Mouse (Mus musculus): ENCODE results near the gene Sdf2.

The Sdf2 gene

DNA sequence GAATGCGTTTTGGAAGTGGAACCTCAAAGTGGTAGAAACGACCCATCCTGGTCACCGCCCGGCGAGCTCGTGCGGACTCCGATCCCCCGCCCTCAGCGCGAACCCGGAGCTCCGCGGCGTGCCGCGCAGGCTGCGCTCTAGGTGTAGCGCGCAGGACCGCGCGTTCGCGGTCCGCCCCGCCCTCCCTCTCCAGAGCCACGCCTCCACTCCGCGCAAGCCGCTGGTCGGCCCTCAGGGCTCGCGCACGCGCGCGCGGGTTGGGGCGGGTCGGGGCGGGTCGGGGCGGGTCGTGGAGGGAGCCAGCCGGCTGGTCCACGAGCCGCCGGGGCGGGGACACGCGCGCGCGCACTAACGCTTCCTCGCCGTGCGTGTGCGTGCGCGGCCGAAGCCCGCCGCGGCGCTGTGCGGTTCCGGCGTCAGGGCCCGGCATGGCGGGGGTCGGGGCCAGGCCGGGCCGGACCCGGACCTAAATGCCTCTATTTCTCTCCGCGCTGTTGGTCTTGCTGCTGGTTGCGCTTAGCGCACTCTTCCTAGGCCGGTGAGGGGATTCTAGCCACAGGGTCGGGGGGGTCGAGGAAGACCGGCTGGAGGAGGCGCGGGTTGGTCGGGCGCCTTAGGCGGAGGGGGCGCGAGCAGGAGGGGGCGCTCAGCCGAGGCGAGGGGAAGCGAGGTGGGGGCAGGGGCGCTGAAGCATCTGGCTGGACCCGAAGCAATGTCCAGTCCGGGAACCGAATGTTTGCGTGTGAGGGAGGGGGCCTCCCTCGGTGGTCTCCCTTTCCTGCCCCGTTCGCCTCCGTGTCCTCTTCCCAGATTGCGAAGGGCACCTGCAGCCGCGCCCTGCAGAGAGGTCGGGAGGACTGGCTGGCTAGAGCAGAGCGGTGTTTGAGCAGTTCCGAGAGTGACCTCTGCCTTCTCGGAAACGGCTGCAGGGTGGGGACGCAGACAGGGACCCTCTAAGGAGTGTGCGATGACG is 16.1 kb downstream of the Sdf2 start, which contains the start of gene 2610507B11Rik:
Gene 2610507B11Rik (plus strand): TSS at position 373 of the 973 bp plus-strand sequence.
- DNase-seq (ENCODE audit: low read depth, low spot score) = peak; percentile 98

DNA sequence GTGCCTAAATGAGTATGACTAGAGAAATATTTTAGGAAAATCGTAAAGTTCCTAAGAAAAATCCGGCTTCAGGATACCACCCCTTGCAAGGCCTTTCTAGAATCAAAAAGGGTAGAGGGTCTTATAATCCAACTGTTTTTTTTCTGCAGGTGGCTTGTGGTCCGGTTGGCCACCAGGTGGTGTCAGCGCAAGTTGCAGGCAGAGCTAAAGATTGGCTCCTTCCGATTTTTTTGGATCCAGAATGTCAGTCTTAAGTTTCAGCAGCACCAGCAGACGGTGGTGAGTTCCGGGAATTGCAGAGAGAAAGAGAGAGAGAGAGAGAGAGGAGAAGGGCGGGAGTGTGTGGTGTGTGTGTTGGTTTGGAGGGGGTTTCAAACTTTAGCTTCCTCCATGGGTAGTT is 17.0 kb downstream of the Sdf2 start:
- DNase-seq (ENCODE audit: low read depth, low spot score) = peak; percentile 70

DNA sequence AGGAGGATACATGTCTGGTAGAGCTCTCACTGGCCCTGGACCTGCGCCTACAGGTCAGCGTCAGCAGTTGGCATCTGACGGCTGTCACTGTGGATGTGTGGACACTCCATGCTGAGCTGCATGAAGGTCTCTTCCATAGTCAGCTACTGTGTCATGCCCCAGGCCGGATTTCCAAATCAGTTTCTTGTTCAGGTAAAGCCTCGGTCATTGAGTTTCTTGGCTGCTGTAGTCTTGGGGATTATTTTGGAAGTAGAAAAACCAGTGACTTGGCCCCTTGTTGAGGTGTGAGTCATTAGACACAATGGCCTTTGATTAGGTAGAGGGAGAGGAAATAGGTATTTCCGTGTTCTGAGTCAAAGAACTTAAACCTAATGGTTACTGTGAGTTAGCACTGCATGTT is 20.0 kb downstream of the Sdf2 start:
- DNase-seq (ENCODE audit: low read depth, low spot score) = no peak

DNA sequence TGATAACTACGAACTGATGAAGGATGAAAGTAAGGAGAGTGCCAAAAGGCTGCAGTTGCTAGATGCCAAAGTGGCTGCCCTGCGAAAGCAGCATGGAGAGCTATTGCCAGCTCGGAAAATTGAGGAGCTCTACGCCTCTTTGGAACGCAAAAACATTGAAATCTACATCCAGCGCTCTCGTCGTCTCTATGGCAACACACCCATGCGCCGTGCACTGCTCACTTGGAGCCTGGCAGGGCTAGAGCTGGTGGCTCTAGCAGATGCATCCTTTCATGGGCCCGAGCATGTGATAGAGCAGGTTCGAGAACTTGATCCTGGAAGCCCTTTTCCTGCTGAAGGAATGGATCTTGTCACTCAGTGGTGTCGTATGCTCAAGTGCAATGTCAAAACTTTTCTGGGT is 26.4 kb downstream of the Sdf2 start:
- DNase-seq (ENCODE audit: low read depth, low spot score) = no peak

DNA sequence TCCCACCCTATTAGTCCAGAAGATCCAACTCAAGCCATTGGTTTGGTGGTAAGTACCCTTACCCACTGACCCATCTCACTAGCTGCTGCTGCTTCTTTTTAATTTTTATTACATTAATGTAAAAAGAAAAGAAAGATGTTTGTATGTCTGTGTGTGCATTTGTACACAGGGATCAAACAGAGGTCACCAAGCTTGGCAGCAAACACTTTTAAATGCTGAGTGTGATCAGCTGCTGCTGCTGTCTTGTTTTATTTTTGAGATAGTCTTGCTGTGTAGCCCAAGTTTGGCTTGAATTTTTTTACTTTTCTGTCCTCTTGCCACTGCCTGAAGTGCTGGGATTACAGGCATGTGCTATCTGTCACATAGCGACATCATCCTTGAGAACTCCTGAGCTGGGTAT is 30.1 kb downstream of the Sdf2 start:
- no peak for DNase-seq (ENCODE audit: low read depth, low spot score)

DNA sequence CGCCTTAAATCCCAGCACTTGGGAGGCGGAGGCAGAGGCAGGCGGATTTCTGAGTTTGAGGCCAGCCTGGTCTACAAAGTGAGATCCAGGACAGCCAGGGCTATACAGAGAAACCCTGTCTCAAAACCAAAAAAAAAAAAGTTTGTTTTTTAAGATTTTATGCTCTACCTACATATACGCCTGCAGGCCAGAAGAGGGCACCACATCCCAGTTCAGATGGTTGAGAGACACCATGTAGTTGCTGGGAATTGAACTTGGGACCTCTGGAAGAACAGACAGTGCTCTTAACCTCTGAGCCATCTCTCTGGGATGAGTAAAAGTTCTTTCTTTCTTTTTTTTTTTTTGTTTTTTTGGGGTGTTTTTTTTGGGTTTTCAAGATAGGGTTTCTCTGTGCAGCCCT is 30.6 kb downstream of the Sdf2 start:
- peak; percentile 20 for DNase-seq (ENCODE audit: low read depth, low spot score)

DNA sequence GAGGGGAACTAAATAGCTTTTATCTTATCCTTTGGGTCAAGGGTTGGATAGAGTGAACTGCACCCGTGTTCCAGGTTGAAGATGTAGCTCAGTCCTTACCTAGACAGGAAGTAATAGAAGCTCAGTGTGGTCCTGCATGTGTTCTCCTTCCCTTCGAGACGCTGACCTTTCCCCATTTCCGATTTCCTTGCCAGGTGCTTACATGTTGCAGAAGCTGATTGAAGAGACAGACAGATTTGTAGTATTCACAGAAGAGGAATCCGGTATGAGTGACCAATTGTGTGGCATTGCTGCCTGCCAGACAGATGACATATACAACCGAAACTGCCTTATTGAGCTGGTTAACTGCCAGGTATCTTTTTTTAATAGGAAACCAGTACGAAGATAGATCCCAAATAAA is 33.3 kb downstream of the Sdf2 start:
- no peak for DNase-seq (ENCODE audit: low read depth, low spot score)

DNA sequence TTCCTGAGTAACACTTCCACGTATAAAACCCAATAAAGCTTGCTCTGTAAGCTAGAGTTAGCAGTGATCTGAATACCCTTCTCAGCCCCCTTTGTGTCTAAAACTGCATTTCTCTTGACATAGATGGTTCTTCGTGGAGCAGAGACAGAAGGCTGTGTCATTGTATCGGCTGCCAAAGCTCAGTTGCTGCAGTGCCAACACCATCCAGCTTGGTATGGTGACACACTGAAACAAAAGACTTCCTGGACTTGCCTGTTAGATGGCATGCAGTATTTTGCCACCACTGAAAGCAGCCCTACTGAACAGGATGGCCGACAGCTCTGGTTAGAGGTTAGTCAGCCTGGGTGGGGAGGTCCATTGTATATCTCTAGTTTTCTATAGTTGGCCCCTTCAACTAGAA is 34.0 kb downstream of the Sdf2 start:
- no peak for DNase-seq (ENCODE audit: low read depth, low spot score)

DNA sequence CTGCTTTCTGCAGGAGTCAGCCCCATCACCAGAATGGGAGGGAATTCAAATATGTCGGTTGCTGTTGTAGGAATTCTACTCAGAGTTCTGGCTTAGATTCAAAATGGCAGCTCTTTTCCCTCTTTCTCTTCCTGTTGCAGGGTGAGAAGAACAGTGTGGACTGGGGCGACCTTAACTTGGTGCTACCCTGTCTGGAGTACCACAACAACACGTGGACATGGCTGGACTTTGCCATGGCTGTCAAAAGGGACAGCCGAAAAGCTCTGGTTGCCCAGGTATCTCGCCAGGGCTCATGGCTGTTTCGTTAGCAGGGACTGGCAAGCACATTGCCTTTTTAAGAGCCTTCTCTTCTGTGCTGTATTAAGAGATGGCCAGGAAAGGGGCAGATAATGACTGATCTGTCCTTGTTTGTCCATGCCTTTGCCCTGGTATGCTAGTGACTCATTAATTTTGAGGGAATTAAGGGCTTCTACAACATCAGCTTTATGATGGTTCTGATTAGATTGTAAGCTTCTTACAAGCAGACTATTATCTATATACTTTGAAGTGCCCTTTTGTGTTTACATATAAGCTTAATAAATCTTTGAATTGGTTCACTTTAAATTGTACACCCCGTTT is 43.7 kb downstream of the Sdf2 start:
- no peak for DNase-seq (ENCODE audit: low read depth, low spot score)

DNA sequence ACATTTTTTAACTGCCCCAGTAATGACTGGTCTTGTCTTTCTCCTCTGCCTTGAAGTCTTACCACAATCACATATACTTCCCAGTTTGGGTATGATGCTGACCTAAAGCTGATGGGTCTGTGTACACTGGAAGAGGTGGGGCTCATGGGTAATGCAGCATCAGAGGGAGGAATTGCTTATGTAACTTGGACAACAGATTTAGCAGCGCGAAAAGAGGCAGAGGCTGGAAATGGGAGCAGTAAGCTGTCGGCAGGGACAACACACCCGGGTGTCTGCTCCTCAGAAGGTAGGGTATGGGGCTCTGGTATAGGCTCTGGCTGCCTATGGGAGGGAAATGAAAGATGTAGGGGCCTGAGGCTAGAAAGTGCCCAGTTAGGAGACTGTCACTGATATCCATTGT is 45.1 kb downstream of the Sdf2 start, which contains the start of gene BC030499:
Gene BC030499 (plus strand): TSS at position 188 of the 400 bp plus-strand sequence.
- no peak for DNase-seq (ENCODE audit: low read depth, low spot score)

DNA sequence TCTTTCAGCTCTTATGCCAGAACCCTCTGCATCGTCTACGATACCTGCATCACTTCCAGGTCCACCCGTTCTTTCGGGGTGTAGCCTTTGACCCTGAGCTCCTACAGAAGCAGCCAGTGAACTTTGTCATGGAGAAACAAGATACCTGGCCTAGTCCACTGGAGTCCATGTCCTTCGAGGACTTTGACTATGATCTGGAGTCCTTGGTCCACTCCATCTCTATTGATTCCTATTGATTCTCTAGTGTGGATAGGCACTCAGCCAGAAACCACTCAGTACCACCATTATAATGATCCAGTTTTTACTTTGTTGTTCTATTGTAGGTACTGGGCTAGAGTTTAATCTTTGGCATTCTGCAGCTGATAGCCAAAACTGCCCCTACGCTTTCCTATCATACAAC is 49.0 kb downstream of the Sdf2 start:
- no peak for DNase-seq (ENCODE audit: low read depth, low spot score)

DNA sequence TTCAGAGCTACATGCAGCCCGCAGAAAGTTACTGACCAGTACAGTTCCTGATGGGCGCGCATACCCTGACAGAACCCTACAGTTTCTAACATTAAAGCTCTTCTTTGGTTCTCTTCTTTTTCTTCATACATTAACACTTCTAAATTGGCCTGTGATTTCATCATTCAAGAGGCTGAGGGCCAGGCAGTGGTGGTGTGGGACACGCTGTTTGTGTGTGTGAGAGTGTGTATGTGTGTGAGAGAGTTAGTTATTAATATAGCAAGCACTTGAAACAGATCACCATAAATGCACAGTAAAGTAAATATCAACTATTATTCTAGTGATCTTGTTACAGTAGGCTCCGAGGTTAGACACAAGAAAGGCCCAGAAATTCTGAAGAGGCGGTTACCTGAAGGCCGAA is 55.4 kb downstream of the Sdf2 start:
- no peak for DNase-seq (ENCODE audit: low read depth, low spot score)

DNA sequence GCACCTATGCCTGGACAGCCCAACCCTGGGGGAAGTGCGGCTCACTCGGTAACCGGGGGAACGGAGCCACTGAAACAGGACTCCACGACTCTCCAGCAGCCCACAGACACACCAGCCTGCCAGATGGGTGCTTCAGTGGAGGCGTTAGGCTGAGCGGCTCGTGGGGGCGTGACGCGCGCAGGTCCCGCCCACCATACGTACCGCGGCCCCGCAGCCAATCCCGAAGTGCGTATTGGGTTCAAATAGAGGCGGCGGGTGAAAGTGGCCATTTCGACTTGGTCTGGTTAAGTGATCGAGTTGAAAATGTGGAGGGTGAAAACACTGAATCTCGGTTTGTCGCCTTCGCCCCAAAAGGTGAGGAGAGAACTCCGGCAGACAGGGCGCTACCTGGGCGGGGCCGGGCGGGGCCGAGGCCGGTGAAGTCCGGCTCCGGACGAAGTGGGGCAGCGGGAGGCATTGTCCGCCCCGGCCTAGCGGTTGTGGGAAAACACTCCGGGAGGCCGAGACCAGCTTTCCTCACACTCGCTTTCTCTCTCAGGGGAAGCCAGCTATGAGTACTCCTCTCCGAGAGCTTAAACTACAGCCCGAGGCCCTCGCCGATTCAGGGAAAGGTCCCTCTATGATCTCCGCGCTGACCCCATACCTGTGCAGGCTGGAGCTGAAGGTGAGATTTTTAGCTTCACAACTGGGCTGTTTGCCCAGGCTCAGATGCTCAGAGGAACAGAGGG is 56.0 kb downstream of the Sdf2 start, which contains the start of gene Spag5:
Gene Spag5 (plus strand): TSS at position 173 of the 728 bp plus-strand sequence.
- peak; percentile 90 for DNase-seq (ENCODE audit: low read depth, low spot score)
